Mouse (Mus musculus): ENCODE results near the gene Tmem35b.
"Not testable (repeated sequence)": the region's sequence is repeated elsewhere in the genome, so short reads cannot be mapped to it uniquely, and the experiment has no call there.

The Tmem35b gene

DNA sequence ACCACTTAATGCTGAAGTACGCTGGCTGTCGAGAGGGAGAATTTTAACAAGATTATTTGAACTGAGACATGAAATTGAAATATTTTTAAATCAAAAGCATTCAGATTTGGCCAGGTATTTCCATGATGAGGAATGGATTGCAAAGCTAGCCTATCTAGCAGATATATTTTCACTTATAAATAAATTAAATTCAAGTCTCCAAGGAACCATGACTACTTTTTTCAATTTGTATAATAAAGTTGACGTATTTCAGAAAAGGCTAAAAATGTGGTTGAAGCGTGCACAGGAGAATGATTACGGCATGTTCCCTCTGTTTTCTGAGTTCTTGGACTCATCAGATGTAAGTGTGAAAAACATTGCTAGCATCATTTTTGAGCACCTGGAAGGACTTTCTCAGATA is at the start of gene Tmem35b:
Gene Tmem35b, plus strand, starts transcription at position 301 of the 400 bp plus-strand sequence.
- DNase-seq, result no peak

DNA sequence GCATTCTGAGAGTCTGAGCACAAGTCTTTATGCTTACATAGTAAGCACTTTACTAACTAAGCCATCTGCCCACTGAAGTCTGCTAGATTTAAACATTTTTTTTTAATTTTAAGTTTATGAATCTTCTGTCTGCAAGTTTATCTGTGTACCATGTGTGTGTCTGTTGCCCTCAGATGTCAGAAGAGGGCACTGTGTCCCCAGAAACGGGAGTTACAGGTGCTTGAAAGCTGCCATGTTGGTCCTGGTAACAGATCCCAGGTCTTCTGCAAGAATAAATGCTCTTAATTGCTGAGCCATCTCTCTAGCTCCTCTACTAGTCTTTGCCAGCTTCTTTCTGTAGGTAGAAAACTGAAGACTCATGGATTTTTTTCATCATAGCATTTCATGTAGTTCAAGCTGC is 48.6 kb upstream of the Tmem35b start:
- DNase-seq, result peak in 1 of 2 experiments; percentile 7

DNA sequence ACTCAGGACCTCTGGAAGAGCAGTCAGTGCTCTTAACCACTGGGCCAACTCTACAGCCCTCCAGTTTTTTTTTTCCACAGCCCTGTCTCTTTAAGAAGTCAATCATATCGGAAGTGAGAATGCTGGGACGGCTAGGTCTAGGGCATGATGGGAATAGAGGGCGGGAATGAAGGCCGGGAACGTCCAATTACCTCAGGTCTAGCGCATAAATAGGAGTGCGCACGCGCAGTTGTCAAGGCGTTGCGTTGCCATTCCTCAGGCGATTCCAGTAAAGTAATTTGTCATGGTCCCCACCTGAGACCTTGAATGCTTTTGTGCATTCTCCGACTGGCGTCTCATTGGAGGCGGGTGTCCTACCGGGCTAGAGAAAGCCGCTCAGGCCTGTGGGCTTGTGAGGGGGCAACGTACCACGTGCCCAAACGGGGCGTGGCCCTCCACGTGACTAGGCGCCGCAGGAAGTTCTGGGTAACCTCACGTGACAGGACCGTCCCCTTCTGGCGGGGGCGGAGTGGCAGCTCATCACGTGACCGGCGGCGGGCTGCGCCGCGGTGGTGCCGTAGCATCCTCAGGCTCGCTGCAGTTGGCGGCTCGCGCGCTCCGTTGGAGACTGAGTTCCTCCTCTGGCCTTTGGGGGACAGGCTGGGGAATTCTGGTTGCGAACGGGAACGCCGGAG is 46.5 kb upstream of the Tmem35b start, which contains the start of gene Zmym6:
Gene Zmym6, plus strand, starts transcription at position 509 of the 674 bp plus-strand sequence.
- DNase-seq, result peak; percentile 97 to 98

DNA sequence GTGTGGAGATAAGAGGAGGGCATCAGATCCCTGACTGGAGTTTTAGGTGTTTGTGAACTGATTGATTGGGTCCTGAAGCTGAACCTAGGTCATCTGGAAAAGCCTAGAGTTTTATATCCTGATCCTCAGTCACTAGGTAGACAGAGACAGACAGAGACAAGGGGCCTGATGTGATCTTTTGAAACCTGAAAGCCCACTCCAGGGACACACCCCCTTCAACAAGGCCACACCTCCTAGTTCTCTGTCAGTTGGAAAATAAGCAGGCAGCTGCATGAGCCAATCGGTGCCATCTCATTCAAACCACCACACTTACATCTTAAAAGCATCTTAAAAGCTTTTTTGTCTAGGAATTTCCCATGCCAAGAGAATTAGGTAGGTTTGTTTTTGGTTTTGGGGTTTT is 42.7 kb upstream of the Tmem35b start:
- no peak for DNase-seq

DNA sequence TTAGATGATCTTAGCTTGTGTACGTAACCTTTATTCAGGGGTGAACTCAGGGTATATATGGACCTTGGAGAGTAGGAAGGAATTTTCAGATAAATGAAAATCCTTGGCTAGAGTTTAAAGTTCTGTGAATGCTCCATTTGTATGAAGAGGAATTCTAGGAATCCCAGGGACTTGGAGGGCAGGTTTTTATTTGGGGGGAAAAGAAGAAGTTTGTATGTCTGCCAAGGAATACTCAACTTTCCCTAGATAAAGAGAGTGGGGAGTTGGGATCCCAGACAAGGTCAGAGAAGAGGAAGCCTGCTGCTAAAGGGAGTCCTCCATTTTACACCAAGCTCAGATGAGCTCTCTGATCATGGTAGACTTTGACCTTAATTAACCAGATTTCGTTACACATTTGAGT is 40.4 kb upstream of the Tmem35b start:
- DNase-seq, result no peak

DNA sequence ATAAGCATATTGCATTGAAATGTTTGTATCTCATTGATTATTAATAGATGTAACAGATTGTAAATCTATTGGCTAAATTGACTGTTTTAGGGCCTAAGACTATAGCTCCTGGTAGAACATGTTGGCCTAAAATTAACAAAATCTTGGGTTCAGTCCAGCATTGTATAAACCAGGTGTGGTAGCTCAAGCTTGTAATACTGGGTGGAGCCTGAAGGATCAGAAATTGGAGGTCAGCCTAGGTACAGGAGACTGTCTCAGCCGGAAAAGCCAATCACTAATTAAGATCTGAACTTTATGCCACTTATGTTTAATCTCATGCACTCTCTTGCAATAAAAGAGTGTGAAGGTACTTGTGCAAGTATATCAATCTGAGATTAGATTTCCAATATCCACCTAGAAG is 37.7 kb upstream of the Tmem35b start:
- no peak for DNase-seq

DNA sequence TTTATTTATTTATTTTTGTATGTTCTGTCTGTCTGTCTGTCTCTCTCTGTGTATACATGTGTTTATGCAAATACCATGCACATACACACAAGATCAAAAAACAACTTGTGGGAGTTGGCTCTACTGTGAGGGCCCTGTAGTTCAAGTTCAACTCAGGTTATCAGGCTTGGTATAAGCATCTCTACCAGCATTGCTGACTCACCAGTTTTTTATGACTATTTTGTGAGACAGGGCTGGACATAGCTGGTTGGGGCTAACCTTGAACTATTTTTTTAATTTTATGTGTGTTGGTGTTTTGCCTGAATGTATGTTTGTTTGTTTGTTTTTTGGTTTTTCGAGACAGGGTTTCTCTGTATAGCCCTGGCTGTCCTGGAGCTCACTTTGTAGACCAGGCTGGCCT is 32.3 kb upstream of the Tmem35b start:
- no peak for DNase-seq

DNA sequence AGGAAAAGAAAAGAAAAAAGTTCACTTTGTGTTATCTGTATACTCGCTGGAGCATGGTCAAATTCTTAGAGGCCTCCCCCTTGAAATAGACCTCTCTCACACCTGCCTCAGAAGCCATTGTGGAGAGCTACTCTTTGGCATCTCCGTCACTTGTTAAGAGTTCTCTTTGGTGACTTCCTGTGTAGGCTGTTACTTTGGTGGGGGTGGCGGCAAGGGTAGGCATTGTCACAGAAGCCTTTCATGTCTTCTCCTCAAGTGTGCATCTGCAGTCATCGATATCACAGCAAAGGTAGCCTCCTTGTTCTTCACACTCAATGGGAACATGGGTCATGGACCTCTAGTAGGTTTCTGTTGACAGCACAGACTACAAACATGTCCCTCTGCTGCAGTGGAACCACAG is 28.4 kb upstream of the Tmem35b start:
- no peak for DNase-seq

DNA sequence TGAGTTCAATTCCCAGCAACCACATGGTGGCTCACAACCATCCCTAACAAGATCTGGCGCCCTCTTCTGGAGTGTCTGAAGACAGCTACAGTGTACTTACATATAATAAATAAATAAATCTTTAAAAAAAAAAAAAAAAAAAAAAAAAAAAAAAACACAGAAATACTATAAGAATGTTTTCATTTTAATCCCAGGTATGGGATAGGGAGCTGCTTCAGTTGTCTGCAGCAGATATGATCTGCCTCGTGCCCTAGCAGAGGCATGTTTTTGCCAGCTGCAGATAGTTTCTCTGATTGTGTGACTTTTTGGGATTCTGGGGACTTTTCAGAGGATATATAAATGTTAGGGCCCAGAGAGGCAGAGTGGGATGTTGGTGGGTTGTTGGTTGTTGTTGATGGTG is 23.9 kb upstream of the Tmem35b start:
- not testable (repeated sequence) for DNase-seq

DNA sequence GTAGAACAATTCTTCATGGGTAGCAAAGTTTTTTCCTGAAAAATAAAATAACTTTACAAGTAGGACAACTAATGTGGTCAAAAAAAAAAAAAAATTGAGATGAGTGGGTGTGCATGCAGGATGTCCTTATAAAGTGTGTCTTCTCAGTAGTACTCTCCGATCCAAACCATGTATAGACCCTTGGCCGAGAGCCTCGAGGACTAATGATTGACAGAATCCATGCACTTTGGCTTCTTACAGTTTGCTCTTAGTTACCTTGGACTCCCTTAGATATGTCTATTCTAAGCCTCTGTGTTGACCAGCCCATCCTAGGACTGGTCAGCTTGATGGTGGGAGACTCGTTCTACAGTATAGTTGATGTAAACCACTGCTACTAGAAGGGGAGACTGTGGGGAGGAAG is 15.9 kb upstream of the Tmem35b start:
- no peak for DNase-seq

DNA sequence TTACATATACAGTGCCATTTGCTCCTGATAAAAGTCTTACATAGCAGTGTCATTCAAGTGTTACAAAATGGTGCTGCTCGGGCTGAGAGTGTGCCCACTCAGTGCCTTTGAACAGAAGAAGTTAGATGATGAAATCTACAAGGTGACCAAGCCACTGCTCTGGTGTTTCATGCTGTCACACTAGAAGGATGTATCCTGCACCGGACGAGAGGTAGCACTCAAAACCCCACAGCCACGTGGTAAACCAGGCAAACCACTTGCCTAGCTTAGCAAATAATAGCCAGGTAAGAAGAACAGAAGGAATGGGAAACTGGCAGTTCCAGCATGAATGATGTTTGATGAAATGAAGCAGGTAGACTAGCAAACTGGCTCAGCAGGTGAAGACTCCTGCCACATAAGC is 12.9 kb upstream of the Tmem35b start:
- DNase-seq, result no peak

DNA sequence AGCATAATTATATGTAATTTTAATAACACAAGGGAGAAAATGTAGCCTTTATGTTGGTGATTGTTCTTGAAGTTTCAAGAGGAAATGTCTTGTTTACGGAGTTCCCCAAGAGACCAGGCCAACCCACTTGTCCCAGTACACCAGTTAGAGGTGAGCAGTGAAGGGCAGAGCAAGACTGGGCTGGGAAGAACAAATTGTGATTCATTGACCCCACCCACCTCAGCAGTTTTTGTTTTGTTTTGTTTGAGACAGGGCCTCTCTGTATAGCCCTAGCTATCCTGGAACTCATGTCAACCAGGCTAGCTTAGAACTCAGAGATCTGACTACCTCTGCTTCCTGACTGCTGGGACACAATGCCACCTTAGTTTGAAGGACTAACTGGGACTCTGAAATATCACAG is 840 bp downstream of the Tmem35b start:
- no peak for DNase-seq

DNA sequence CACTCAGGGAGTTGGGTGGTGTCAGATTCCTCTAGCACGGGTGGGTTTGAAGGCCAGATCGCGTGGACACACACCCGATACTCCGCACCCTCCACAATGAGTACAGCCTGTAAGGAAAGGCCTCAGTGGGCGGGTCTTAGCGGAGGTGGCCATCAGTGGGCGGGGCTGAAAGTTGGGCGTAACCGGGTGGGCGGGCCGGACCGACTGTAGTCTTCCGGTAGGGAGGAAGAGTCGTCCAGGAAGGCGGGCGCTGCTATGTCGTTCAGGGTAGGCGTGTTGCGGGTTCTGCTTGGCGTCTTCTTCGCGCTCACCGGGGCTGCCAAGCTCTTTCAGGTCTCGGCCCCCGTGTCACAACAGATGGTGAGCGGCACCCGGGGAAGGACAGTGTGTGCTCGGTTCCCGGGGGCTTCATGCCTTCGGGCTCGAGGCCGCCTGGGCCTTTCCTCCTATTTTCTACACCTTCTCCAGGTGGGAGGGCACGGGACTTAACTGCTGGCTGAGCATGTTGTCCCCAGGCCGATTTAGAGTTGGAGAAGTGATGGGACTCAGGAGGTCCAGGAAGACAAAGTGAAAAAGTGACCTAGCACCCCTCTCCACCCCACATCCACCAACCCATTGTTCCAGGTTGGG is 2.5 kb downstream of the Tmem35b start:
- DNase-seq, result peak; percentile 88 to 91

DNA sequence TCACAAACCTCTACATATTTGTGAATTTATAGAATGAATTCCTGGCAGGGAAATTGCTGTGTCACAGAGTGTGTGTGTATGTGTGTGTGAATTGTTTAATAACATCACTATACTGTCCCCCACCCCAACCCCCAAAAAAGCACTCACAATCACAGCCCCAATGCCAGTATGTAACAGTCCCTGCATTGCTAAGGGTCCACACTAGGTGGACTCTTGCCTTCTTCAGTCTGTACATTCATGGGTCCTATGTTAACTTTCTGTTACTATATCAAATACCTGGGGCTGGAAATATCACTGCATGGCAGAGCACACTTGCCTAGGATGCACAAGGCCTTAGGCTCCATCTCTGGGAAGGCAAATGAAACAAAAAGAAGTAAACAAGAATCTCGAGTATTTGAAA is 11.2 kb downstream of the Tmem35b start:
- DNase-seq, result no peak

DNA sequence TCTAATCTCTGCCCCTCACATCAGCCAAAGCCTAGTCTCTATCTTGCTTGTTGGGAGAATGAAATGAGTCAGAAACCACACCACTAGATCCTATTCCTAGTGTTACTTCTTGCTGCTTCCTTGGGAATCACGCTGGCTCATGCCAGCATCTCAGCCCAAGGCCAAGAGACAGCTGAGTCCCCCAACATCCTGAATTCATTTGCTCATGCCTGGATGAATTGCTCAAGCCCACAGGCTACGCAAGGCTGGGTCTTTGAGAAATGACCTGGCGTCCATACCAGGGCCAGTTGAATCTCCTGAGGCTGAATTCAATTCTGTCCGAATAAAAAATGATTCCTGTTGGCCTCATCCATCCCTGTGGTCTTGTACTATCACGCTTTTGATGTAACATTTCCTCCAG is 14.1 kb downstream of the Tmem35b start:
- DNase-seq, result no peak

DNA sequence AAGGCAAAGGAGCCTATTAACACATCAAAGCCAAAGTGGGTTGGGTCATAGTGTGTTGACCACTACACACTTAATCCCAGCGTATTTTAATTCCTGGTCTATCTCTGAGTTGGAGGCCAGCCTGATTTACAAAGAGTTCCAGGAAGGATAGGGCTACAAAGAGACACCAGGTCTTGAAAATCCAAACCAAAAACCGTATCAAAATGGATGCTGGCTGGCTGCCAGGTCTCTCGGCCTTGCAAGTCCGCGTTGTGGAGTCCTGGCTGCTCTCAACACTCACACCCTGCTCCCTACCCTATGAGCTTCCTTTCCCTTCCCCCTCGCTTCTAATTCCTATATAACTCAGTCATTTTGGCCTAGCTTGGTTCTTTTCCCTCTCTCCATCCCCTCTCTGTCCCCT is 15.0 kb downstream of the Tmem35b start:
- no peak for DNase-seq

DNA sequence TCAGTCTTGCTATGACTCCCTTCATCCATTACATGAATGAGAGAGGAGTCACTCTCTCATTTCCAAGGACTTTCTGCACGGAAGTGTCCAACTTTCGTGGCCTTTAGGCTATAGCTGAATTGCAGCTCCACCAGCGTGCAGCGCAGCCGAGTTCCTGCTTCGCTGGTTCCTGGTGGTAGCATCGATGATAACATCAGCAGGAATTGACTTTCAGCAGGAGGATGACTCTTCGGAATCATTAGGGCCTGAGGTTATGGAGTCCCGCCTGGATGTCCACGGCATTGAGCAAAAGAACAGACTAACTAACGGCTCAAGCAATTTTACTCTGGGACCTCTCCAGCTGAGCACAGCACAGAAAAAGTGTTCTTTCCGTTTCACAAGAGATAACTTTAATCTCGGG is 26.5 kb downstream of the Tmem35b start:
- no peak for DNase-seq

DNA sequence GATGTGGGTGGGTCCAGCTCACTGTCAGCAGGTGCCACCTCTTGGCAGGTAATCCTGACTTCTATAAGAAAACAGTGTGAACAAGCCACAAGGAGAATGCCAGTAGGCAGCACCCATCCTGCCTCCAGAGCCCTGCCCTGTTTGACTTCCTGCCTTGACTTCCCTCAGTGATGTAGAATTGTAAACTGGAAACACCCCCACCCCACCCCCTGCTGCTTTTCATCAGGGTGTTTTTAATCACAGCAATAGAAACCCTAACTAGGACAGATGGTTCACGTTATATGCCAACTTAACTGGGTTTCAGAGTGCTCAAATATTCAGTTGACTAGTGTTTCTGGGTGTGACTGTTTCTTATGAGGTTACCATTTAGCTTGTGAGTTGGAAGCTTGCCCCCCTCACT is 29.9 kb downstream of the Tmem35b start:
- DNase-seq, result no peak

DNA sequence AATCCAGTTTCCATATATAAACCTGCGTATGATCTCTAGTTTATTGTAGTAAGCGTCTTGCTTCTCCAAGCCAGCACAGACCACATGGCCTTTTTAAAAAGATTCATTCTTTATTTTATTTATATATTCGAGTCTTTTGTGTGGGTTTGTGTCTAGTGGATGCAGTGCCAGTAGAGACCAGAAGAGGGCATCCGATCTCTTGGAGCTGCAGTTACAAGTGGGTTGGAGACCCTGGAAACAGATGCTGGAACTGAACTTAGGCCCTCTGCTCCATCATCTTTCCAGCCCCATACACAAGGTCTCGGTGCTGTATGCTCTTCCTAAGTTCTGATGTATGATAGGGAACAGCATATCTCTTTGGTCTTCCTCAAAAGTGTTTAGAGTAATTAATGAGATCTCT is 32.3 kb downstream of the Tmem35b start:
- DNase-seq, result peak in 1 of 2 experiments; percentile 15

DNA sequence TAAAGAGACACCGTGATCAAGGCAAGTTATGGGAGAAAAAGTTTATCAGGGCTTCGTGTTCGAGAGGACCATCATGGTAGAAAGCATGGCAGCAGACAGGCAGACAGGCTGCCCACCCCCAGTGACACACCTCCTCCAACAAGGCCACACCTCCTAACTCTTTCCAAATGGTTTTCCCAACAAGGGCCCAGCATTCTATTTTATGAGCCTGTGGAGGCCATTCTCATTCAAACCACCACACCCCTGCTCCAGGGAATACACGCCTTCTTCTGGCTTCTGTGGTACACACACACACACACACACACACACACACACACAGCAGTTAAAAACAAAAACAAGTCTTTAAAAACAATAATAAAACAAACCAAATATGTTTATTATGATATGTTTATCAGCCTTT is 34.3 kb downstream of the Tmem35b start:
- no peak for DNase-seq

DNA sequence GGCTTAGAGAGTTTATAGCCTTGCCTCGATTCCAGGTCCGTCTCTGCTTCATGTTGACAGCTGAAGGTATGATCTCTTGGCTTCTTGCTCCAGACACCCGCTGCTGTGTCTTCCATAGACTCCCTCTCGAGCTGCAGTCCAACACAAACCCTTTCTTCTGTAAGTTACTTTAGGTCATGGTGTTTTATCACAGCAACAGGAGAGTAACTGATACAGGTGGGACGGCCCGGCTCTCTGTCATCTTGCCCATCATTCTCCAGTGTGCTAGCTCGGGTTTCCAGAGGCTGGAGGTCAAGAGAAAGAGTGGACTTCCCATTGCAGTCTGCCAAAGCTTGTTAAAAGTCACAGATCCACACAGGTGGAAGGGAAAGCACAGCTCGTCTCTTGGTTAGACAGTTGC is 40.4 kb downstream of the Tmem35b start:
- DNase-seq, result no peak

DNA sequence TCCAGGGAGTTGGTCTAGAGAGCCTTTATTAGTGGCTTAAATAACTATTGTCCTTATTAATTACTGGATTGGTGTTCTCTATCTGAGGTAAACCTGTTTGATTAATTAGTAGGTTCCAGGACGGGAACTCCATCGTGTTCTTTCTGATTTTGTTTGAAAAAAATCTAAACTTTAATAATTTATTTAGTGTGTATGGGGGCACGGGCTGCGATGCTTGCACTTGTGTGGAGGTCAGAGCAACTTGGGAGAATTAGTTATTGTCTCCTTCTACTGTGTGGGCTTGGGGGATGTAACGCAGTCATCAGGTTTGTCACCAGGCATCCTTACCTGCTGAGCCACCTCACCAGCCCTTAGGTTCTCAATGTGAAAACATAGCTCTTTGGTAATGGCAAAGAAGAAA is 43.6 kb downstream of the Tmem35b start:
- DNase-seq, result no peak

DNA sequence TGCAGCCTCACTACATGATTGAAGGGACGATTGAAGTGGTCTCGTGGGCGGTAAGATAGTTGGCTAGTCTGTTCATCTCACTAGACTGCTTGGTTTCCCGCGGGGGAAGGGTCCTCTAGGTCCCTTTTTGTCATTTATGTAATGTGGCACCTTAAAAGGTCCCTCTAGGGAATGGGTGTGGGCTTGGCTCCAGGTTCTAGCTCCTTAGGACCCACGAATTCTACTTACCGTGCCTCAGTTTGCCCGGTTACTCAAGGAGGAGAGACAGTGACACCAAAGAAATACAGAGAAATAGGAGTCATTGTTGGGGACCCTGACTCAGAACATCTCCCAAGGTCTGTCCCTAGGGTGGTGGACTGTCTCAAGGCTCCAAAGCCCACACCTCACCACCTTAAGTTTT is 44.2 kb downstream of the Tmem35b start:
- DNase-seq, result no peak

DNA sequence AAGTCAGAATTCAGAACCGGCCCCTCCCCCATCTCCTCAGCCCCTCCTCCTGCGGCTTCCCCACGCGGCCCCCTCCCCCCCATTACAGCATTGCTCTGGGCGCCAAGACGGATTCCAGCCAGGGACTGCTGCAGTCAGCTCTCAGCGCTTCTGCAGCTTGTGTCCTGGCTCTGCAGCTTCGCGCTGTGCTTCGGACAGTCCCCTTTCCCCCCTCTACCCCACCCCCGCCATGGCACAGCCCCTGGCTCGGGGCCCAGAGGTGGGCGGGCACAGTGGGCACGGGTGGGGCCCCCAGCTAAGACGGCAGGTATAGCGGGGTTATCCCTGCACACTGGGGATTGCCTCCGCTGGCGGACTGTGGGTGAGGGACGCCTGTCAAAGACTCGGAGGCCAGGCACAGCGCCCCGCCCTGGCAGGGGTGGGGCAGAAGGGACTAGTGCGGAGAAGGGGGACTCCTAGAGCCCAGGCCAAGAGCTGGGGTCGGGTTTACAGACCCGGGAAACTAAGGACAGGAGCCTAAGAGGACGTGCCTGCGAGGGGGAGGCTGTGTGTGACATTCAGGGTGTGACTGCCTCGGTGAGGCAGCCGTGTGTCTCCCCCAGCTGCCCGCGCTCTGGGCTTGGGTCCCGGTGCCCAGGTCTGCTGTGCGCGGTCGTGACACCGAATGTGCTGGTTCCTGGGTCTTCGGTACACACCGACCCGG is 44.9 kb downstream of the Tmem35b start:
- DNase-seq, result peak; percentile 34 to 48
